Mouse (Mus musculus) hindbrain, embryonic 13.5 days (tissue): ENCODE data around the gene Erap1. TPM values are rescaled to one million over a fixed set of nuclear protein-coding genes. Genes with fewer than 3 reads are reported as not detected.
"Not testable (repeated sequence)": the region's sequence is repeated elsewhere in the genome, so short reads cannot be mapped to it uniquely, and the experiment has no call there.

Experiments
- ATAC-seq: fragments of 200-750 bp; cut with Nextera tagmentation; 2 replicates; pipeline ENCODE4 v1.8.0; 2017; ENCODE audit warnings: moderate TSS enrichment; ENCODE audit not compliant: low FRiP score
- H3K27ac ChIP-seq: fragments of 300-500 bp; sonication (generic); 2 replicates; pipeline ENCODE4 v1.5.1; 2015; ENCODE audit warnings: inconsistent platforms, mild to moderate bottlenecking, moderate library complexity
- H3K27me3 ChIP-seq: fragments of 300-500 bp; sonication (generic); 2 replicates; pipeline ENCODE4 v1.6.1; 2015; ENCODE audit warnings: mild to moderate bottlenecking, inconsistent platforms
- H3K36me3 ChIP-seq: fragments of 300-500 bp; sonication (generic); 2 replicates; pipeline ENCODE4 v1.6.1; 2015; ENCODE audit warnings: mild to moderate bottlenecking, inconsistent platforms
- H3K4me1 ChIP-seq: fragments of 300-500 bp; sonication (generic); replicated peaks from 2 replicates; pipeline ENCODE4 v1.6.1; 2015; ENCODE audit warnings: inconsistent platforms
- H3K4me2 ChIP-seq: fragments of 300-500 bp; sonication (generic); 2 replicates; pipeline ENCODE4 v1.6.1; 2015; ENCODE audit warnings: inconsistent platforms, mild to moderate bottlenecking, moderate library complexity
- H3K4me3 ChIP-seq: fragments of 300-500 bp; sonication (generic); 2 replicates; pipeline ENCODE4 v1.5.1; 2015; ENCODE audit warnings: mild to moderate bottlenecking, inconsistent platforms
- H3K9ac ChIP-seq: fragments of 300-500 bp; sonication (generic); 2 replicates; pipeline ENCODE4 v1.6.1; 2015; ENCODE audit warnings: mild to moderate bottlenecking, inconsistent platforms
- H3K9me3 ChIP-seq: fragments of 300-500 bp; sonication (generic); 2 replicates; pipeline ENCODE4 v1.6.1; 2016; ENCODE audit warnings: inconsistent platforms
- WGBS: fragments of 180-500 bp; shearing (Covaris S2); methylation state at CpG from one replicate; pipeline ENCODE4 v1.1.7; 2015; 5-methylcytosine and 5-hydroxymethylcytosine counted together
- polyA plus RNA-seq: library from polyadenylated mRNA; unstranded; fragments of >200 nt; fragmentation: Nextera tagmentation; extraction: Ambion mirVana; gene quantifications from 2 replicates; pipeline ENCODE4 v1.2.1, GENCODE M21; 2015

Erap1 gene
- polyA plus RNA-seq: 4.6 and 7.1 TPM in 2 replicates

DNA sequence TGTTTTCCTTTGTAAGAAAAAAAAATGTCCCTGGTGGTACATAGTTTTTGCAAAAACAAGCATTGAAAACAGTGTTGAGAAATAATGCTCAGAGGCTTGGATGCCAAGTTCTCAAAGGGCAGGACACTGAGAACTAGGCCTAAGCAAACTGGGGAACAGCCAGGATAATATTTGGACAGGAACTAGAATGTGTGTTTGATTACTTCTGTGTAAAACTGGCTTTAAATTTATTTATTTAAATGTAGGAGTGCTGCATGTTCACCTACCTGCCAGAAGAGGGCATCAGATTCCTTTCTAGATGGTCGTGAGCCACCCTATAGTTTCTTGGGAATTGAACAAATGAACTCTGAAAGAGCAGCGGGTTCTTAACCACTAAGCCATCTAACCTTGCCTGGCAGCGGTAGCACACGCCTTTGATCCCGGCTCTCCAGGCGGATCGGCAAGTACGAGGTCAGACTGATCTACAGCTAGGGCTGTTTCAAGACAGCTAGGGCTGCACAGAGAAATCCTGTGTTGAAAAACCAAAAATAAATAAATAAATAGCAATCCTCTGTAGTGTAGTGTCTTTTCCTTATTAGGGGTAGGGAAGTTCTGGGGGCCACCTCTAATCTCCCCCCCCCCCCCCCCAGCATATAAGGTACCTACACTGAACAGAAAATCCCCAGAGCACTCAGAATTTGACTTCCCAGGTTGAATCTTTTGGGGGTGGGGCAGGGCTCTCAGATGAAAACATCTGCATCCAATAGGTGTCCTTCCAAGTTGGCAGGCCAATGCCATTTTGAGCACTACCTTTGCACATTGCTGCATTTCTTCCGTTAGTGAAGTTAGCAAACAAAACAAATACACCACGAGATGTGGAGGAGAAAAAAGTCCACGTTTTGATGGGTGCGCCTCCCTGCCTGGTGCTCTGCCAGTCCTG is at the start of gene Erap1:
TSS of gene Erap1 (plus strand) at position 776 of the 919 bp plus-strand sequence.
- peak; percentile 75 for ATAC-seq
- H3K9ac ChIP-seq: peak within 1 kb of the TSS; percentile 87
- H3K4me2 ChIP-seq: peak within 1 kb of the TSS; percentile 92
- no peaks in the 10 kb centered on the region for H3K9me3 ChIP-seq
- WGBS: 2% methylated on average over 12 of the region's 12 CpGs
- H3K27ac ChIP-seq: peak within 1 kb of the TSS; percentile 88
- H3K27me3 ChIP-seq: no peaks in the 10 kb centered on the region
- H3K36me3 ChIP-seq: no peaks in the 10 kb centered on the region
- H3K4me1 ChIP-seq: 0 out of 2 replicates have a peak, but pooled peaks cover 7% of the 10 kb centered on the region
- H3K4me3 ChIP-seq: peak within 1 kb of the TSS; percentile 77

DNA sequence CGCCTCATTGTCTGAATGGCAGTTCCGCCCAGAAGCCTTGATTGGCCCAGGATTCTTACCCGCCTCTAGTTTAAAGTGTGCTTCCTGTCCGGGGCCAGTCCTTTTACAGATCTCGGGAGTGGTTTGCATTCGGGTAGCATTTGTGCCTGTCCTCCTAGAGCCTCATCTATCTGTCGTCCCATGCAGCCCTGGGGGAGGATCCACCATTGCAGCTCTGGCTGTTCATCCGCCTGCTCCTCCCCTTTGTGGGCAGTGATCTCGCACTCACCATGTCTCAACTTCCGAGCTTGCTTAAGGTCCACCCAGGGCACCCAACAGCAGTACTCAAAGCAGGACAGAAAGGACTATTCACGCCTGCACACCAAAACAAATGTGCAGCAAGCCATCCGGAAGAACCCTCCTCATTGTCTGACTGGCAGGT is 48.0 kb upstream of the Erap1 start:
- not testable (repeated sequence) for H3K36me3 ChIP-seq, H3K4me2 ChIP-seq, H3K9ac ChIP-seq, H3K27me3 ChIP-seq, H3K27ac ChIP-seq, H3K4me1 ChIP-seq, H3K9me3 ChIP-seq, ATAC-seq, H3K4me3 ChIP-seq
- WGBS: 59% methylated on average over 12 of the region's 12 CpGs

DNA sequence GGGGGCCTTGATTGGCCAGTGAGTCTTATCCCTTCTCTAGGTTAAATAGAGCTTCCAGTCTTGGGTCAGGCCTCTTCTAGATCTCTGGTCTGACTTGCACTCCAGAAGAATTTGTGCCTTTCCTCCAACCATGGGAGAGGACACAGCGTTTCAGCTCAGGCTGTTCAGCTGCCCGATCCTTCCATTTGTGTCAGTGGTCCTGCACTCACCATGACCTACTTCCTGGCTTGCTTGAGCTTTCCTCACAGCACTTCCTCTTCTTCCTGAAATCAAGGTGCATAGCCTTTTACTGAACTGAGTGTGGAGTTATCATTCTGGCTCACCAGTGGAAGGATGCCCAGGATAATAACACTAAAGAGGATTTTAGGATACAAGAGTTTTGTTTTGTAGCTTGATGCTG is 47.5 kb upstream of the Erap1 start:
- H3K4me3 ChIP-seq, ATAC-seq, H3K36me3 ChIP-seq, H3K4me1 ChIP-seq, H3K27ac ChIP-seq, H3K4me2 ChIP-seq, H3K9me3 ChIP-seq, H3K9ac ChIP-seq, H3K27me3 ChIP-seq: not testable (repeated sequence)
- WGBS: 80% methylated on average over 2 of the region's 2 CpGs

DNA sequence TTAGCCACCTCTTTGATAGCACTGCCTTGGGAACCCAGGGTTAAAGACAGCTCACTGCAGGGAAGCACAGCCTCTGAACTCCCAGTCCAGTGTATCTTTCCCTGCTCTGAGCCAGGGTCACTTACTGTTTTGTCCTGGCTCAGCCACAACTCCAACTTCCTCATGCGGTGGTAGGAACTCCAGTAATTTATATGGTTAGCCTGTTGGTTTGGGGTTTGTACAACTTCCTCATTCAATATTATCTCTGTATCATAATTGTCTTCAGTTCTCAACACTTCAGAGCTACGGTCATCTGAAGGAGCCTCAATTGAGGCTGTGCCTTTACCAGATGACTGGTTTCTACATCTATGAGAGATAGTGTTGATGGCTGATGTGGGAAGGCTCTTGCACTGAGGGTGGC is 42.3 kb upstream of the Erap1 start:
- not testable (repeated sequence) for H3K4me1 ChIP-seq, H3K9ac ChIP-seq, H3K4me2 ChIP-seq, H3K36me3 ChIP-seq, H3K9me3 ChIP-seq, H3K4me3 ChIP-seq, H3K27me3 ChIP-seq, ATAC-seq, H3K27ac ChIP-seq
- 98% methylated on average over 2 of the region's 2 CpGs for WGBS

DNA sequence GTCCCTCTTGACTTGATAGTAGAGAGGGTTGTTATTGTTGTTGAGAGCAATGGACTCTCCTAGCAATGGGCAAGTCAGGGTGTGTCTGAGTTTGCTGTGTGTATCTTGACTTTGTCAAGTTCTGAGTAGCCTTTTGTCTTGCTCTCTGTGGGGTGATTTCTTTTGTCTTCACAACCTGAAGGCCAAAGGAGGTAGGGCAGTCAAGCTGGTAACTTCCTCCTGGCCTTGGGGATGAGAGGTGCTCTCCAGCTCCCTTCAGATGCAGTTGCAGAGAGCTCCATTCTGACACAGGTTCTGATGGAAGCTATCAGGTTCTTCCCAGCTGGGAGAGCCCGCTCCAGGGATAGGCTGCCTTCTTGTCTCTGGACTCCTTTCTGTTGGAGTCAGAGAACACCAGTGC is 37.6 kb upstream of the Erap1 start:
- H3K4me1 ChIP-seq, H3K4me2 ChIP-seq, H3K4me3 ChIP-seq, H3K9ac ChIP-seq, ATAC-seq, H3K27ac ChIP-seq, H3K27me3 ChIP-seq: not testable (repeated sequence)
- Histone ChIP-seq H3K9me3 (peaks cover 24% of the 10 kb centered on the region), H3K36me3 (peaks cover 29% of the 10 kb centered on the region)
- 100% methylated on average over 1 of the region's 1 CpGs for WGBS

DNA sequence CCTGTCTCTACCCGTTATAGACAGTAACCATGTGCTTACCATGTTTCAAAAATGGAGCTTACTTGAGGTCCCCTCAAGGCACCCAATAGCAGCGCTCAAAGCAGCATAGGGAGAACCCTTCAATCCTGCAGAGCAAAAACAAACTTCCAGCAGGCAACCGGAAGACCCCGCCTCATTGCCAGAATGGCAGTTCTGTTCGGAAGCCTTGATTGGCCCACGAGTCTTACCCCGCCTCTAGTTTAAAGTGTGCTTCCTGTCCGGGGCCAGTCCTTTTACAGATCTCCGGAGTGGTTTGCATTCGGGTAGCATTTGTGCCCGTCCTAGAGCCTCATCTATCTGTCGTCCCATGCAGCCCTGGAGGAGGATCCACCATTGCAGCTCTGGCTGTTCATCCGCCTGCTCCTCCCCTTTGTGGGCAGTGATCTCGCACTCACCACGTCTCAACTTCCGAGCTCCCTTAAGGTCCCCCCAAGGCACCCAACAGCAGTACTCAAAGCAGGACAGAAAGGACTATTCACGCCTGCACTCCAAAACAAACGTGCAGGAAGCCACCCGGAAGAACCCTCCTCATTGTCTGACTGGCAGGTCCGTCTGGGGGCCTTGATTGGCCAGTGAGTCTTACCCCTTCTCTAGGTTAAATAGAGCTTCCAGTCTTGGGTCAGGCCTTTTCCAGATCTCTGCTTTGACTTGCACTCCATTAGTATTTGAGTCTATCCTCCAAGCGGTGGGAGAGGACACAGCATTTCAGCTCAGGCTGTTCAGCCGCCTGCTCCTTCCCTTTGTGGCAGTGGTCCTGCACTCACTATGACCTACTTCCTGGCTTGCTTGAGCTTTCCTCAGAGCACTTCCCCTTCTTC is 22.0 kb upstream of the Erap1 start:
- WGBS: 12% methylated on average over 22 of the region's 22 CpGs
- Histone ChIP-seq H3K4me2 (peak overlapping the region; percentile 62), H3K27ac (peak overlapping the region; percentile 89), H3K9ac (peak overlapping the region; percentile 76), H3K4me3 (peak overlapping the region; percentile 52)
- H3K4me1 ChIP-seq, H3K36me3 ChIP-seq, H3K9me3 ChIP-seq, H3K27me3 ChIP-seq: not testable (repeated sequence)
- ATAC-seq: peak; percentile 98

DNA sequence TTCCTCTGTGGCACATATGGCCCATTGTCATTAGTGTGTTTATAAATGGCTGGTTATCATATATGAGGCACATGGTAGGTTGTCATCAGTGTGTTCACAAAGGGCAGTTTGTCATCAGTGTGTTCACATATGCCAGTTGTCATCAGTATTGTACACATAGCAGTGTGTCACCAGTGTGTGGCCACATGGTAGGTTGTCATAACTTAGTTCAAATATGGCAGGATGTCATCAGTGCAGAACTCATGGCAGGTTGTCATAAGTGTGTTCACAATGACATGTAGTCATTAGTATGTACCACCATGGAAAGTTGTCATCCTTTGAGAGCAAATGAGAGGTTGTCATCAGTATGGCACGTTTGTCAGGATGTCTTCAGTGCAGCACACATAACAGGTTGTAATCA is 7.0 kb upstream of the Erap1 start:
- no peaks in the 10 kb centered on the region for H3K36me3 ChIP-seq
- no peaks in the 10 kb centered on the region for H3K9me3 ChIP-seq
- H3K4me1 ChIP-seq: no peaks in the 10 kb centered on the region
- H3K9ac ChIP-seq: no peak overlapping the region
- no peaks in the 10 kb centered on the region for H3K27me3 ChIP-seq
- no peak for ATAC-seq
- H3K27ac ChIP-seq: no peak overlapping the region
- no peak overlapping the region for H3K4me3 ChIP-seq
- H3K4me2 ChIP-seq: no peak overlapping the region
- 65% methylated on average over 1 of the region's 1 CpGs for WGBS

DNA sequence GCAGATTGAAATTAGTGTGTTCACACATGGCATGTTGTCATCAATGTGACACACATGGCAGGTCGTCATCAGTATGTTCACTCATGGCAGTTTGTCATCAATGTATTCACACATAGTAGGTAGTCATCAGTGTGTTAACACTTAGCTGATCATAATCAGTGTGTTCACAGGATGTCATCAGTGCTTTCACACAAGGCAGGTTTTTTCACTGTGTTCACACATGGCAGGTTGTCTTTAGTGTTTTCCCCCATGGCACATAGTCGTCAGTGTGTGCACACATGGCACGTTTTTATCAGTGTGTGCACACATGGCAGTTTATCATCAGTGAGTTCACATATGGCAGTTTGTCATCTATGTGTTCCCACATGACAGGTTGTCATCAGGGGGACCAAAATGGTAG is 6.5 kb upstream of the Erap1 start:
- no peaks in the 10 kb centered on the region for H3K4me1 ChIP-seq
- no peak for ATAC-seq
- 87% methylated on average over 3 of the region's 3 CpGs for WGBS
- no peaks in the 10 kb centered on the region for H3K9me3 ChIP-seq
- no peak overlapping the region for H3K4me2 ChIP-seq
- no peaks in the 10 kb centered on the region for H3K36me3 ChIP-seq
- H3K9ac ChIP-seq: no peak overlapping the region
- no peak overlapping the region for H3K27ac ChIP-seq
- no peak overlapping the region for H3K4me3 ChIP-seq
- no peaks in the 10 kb centered on the region for H3K27me3 ChIP-seq

DNA sequence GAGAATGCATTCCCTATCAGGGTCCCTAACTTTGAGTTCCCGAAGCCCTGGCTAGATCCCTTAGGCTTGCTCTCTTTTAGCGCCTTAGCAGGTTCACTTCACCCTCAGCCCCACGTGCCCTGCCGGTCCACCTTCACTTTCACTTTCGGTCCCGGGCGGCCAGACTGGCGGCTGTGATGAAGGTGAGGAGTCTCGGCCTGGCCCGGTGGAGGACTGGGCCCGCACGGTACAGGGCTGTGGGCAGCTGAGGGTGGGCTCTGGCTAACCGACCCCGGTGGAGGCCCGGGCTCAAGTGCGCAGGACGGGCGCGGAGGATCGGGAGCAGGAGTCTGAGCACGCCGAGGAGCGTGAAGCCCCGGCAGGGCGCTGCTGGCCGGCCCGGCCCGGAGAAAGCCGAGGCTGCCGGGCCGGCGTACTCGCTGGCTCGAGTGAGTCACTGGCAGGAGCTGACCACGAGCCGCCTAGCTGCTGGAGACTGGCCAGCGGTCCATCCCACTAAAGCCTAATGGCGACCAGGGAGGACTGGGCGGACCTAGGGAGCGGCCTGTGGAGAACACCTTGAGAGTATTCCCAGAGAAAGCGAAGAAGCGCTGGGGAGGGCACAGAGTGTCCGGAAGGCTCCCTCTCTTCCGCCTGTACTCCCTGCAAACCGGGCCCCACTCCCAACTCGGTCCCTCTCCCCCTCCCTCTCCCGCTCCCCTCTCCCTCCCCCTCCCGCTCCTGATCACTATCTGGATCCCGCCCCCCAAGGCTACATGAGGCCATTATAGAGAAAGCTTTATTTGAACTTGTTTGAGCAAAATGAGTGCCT is 549 bp downstream of the Erap1 start:
- H3K4me1 ChIP-seq: 0 out of 2 replicates have a peak, but pooled peaks cover 7% of the 10 kb centered on the region
- H3K9ac ChIP-seq: peak overlapping the region; percentile 87
- peak; percentile 93 for ATAC-seq
- H3K27ac ChIP-seq: peak overlapping the region; percentile 88
- H3K4me2 ChIP-seq: peak overlapping the region; percentile 92
- H3K27me3 ChIP-seq: no peaks in the 10 kb centered on the region
- no peaks in the 10 kb centered on the region for H3K36me3 ChIP-seq
- H3K9me3 ChIP-seq: no peaks in the 10 kb centered on the region
- under 1% methylated on average over 44 of the region's 49 CpGs for WGBS
- H3K4me3 ChIP-seq: peak overlapping the region; percentile 77

DNA sequence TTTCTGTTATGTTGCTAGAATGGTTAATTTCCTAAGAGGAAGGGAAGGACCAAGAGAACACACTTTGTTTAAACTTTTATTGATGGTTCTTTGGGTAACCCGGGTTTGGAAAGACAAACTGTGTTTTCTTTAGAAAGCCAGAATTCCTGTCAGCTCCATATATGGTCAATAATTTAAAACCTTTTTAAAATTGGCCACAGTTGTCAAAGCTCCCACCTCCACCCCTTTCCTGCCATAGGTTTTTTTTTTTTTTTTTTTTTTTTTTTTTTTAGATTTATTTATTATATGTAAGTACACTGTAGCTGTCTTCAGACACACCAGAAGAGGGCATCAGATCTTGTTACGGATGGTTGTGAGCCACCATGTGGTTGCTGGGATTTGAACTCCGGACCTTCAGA is 1.2 kb downstream of the Erap1 start:
- H3K4me1 ChIP-seq, H3K27ac ChIP-seq, ATAC-seq, H3K9ac ChIP-seq, H3K9me3 ChIP-seq, H3K36me3 ChIP-seq, H3K27me3 ChIP-seq: not testable (repeated sequence)
- 68% methylated on average over 3 of the region's 3 CpGs for WGBS
- H3K4me3 ChIP-seq: peak overlapping the region; percentile 77
- peak overlapping the region; percentile 92 for H3K4me2 ChIP-seq

DNA sequence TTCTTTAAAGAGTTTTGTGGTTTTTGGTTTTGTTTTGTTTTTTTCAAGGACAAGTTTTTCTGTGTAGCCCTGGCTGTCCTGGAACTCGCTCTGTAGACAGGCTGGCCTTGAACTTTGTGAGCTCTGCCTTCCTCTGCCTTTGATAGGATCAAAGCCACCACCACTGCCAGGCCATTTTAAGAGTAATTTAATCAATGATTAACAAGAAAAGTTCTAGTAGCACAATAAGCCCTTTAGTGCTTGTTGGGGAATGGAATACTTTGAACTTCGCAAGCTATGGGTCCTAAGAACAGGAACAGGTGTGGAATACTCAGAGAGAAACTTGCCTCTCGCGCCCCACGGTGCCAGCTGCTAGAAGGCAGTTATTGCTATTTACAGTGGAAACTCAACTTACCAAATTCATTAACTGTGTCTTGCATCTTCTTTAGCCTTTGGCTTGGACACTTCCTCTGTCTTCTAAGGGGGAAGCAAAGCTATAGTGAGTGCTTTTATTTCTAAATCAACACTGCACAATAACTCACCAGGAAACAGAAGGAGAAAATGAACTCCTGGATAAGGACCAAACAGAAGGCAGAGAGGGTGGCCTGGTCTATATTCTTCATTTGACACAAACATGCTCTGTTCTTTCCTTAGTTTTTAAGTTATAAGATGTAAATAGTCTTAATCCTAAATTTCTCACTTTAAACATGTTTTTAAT is 56.3 kb downstream of the Erap1 start:
- Histone ChIP-seq H3K4me2 (no peak overlapping the region), H3K27ac (no peak overlapping the region), H3K9ac (no peak overlapping the region), H3K27me3 (no peaks in the 10 kb centered on the region), H3K9me3 (no peaks in the 10 kb centered on the region), H3K36me3 (no peaks in the 10 kb centered on the region), H3K4me3 (no peak overlapping the region), H3K4me1 (no peaks in the 10 kb centered on the region)
- 86% methylated on average over 5 of the region's 5 CpGs for WGBS
- ATAC-seq: no peak
